Mouse (Mus musculus) layer of hippocampus, postnatal 10 days (tissue): ENCODE results near the gene Fam219b. TPM values are rescaled to one million over a fixed set of nuclear protein-coding genes. Genes with fewer than 3 reads are reported as not detected.
A peak's percentile ranks its signal among the peaks of the same experiment; 100 is the strongest.

Source experiments
- DNase-seq, 2 experiments: peaks; one replicate each; pipeline ENCODE4 v3.0.0; 2021; ENCODE audit warnings: low spot score in 2 of 2
- long read RNA-seq: library from polyadenylated mRNA; stranded (forward); transcript quantifications from one replicate; pipeline ENCODE4 v2.0.0, GENCODE M21; 2023
- total RNA-seq, 2 experiments: library from RNA; stranded (reverse); gene quantifications; 2 replicates each; pipeline ENCODE4 v1.2.3; 2021

Fam219b gene
- total RNA-seq: 10 to 100 TPM; 24.6 to 28.8 TPM
- long read RNA-seq, transcript Fam219b-201 (4 exons, 3,001 nt): minor isoform, 7 of 26 reads
- long read RNA-seq, transcript Fam219b-202 (5 exons, 3,017 nt): major isoform, 11 of 26 reads
- long read RNA-seq, partial matches to known transcripts: 1 of 26 reads
- long read RNA-seq, other reads (novel, unspliced or antisense): 7 of 26 reads

DNA sequence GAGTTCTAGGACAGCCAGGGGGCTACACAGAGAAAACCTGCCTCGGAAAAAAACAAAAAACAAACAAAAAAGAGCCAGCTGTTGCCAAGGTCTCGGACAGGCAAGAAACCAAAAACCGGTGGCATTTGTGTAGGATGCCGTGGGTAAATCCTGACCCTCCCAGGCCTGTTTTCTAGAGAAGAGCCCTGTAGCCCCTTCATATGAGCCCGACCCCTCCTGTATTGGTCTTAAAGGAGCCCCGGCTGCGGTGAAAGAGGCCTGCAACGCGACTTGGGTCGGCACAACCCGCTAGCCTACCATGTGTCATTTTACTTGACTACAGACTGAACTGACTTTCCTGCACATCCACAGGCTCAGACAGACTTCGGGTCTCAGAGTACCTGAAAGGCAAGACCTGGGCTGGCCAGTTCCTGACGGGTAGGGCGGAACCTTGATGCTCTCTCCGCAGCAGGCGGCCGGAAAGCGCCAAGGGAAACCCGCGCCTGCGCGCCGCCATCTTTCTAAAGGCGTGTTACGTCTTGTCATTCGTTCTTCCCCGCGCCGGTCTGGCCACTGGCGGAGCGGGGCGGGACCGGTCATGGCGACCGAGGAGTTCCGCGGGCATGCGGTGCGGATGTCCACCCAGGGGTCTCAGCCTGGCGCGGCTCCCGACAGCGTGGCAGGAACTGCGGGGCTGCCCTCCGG is at the start of gene Fam219b:
Gene Fam219b, plus strand, starts transcription at position 485 of the 684 bp plus-strand sequence.
- DNase-seq: peak; percentile 91 to 93

DNA sequence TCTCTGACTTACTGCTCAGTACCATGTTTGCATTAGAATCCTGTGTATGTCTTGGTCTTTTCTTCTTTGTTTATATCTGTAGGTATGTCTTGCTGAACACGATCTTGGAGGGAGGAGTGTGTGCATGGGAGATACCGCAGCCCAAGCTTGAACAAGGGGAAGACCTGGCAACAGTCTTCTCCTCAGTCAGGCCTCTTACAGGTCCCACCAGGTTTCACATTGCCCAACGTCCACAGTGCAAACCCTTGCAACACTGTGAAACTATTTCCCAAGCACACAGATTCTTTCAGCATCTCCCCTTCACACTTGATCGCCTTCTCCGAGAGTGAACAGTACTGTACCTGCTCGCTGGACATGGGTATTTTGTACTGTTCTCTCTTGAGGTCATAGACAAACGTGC is 49.5 kb upstream of the Fam219b start:
- no peak for DNase-seq

DNA sequence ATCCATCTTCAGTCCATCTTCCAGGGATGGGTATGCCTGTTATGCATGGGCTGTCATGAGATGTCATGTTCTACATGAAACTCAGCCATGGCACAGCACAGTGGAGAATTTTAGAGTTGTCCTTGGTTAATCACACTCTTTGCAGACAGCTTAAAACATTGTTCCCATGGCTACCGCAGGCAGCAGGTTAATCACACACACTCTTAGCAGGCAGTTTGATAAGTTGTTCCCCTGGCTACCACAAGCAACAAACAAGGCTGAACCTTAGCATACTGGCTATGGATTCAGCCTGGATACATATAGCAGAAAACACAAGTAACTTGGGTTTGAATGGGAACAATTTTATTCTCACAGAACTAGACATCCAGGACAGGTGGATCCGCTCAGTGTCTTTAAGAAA is 43.8 kb upstream of the Fam219b start:
- DNase-seq: no peak

DNA sequence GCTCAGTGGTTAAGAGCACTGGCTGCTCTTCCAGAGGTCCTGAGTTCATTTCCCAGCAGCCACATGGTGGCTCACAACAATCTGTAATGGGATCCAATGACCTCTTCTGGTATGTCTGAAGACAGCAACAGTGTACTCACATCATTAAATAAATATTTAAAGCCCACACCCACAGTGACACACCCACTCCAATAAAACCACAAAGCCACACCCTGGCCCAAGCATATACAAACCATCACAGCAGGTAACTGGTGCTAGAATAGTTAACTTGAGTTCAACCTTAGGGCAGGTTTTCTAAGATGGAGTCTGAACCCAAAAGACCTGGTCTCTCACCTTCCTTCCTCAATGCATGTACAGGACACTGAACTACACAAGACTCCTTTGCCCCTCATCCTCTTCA is 42.4 kb upstream of the Fam219b start:
- DNase-seq: no peak

- DNase-seq: no peak
Measured at GRCm38 (mm10) chr9:57497236-57497635, 40.1 kb upstream of the Fam219b start.

- no peak for DNase-seq
Measured at GRCm38 (mm10) chr9:57498536-57498935, 38.8 kb upstream of the Fam219b start.

- DNase-seq: no peak
Measured at GRCm38 (mm10) chr9:57501452-57501851, 35.9 kb upstream of the Fam219b start.

GRCm38 (mm10) chr9:57501861-57502260 is 35.5 kb upstream of the Fam219b start:
- peak; percentile 32 to 49 for DNase-seq

- no peak for DNase-seq
Measured at GRCm38 (mm10) chr9:57502911-57503621, 34.3 kb upstream of the Fam219b start.

- peak; percentile 24 to 45 for DNase-seq
Measured at GRCm38 (mm10) chr9:57503622-57504380, 33.5 kb upstream of the Fam219b start, which contains the start of gene Rpp25. Rpp25 (plus strand) TSS chr9:57504026.

- peak; percentile 54 to 63 for DNase-seq
Measured at GRCm38 (mm10) chr9:57504381-57504700, 33.0 kb upstream of the Fam219b start.

GRCm38 (mm10) chr9:57504891-57505290 is 32.4 kb upstream of the Fam219b start:
- no peak for DNase-seq

- peak in 1 of 2 experiments; percentile 31 for DNase-seq
Measured at GRCm38 (mm10) chr9:57505700-57506099, 31.6 kb upstream of the Fam219b start.

DNA sequence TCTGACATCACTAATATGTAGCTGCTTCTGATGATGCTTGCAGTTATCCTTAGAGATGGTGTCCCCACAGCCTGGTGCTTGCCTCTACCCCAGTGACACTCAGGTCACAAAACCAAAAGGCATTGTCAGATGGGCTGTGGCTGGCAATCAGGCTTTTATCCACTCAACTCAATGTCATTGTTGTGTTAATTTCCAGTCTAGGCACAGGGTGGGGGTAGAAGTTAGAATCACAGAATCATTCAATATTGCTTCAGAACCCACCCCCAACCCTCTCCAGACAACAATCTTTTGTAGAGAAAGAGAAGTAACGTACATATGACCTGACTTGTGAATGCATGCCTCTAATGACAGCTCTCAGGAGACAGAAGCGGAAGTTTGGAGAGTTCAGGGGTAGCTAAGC is 26.8 kb upstream of the Fam219b start:
- DNase-seq: no peak

DNA sequence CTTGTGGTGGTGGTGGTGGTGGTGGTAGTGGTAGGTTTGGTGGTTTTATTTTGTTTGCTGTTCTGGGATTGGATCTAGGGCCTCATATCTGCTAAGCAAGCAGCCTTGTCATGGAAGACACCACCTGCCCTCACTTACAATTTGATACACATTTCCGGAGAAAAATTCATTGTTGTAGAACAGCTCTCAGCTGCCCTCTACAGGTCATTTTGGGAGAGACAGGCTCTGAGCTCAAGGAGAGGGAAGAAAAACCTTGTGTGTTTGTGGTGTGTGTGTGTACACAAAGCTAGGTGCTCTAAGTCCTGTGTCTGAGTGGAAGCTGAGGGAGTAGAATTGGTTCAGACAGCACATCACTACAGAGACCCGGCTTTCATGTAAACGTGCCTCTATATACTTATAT is 20.2 kb upstream of the Fam219b start:
- peak; percentile 75 to 76 for DNase-seq

DNA sequence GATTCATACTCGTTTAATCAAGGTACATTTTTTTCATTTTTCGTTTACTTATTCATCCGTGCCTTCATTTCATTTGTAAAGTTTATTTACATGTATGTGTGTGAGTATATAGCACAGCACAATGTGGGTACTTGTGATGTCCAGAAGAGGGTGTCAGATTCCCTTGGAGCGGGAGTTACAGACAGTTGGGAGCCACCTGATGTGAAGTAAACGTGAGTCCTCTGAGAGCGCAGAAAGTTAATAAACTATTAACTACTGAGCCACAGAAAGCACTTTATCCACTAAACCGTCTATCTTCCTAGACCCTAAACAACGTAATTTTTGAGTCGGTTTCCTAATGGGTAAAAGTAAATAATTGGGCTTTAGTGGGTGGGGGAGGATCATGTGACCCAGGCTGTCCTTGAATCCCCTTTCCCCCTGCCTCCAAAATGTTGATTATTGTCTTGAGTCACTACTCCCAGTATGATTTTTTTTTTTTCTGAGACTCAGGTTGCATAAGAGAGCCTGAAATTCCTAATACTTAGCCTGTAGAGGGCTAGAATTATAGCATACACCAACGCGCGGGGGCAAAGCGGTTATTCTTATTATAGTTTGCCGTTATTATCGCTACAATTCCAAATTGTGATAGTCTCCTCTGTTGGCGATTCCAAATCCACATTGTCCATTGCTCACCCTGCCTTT is 16.8 kb upstream of the Fam219b start:
- no peak for DNase-seq

- DNase-seq: peak; percentile 93 to 96
Measured at GRCm38 (mm10) chr9:57521056-57521911, 16.0 kb upstream of the Fam219b start, which contains the start of gene Cox5a. Cox5a (plus strand) TSS chr9:57521274.

GRCm38 (mm10) chr9:57522114-57522860 is 15.0 kb upstream of the Fam219b start:
- no peak for DNase-seq

DNA sequence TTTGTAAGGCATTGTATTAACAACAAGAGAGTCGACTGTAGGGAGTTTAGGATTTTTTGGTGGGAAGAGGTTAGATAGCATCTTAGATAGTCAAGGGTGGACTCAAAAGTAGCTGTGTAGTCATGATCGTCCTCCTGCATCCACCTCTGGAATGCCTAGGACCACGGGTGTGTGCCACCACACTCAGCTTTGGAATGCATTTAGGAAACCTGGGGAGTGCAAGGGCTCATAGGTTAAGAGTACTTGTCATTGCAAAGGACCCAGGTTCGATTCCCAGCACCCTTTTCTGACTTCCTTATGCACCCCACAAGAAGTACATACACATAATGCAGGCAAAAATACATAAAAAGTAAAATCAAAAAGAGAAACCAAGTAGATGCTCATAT is 14.5 kb upstream of the Fam219b start:
- DNase-seq: no peak
